Mouse (Mus musculus) natural killer cell, adult 2 months (primary cell): ENCODE data around the gene Gm5934.
"Not testable (repeated sequence)": the region's sequence is repeated elsewhere in the genome, so short reads cannot be mapped to it uniquely, and the experiment has no call there.

ENCODE experiments used
- DNase-seq, 2 experiments: peaks; one replicate each; pipeline ENCODE4 v3.0.0; 2022; ENCODE audit warnings: low spot score in 2 of 2

Gene Gm5934

GRCm38 (mm10) chrX:24500660-24501059, at the start of gene Gm5934:
Gene Gm5934, minus strand, starts transcription at chrX:24500760.
- not testable (repeated sequence) for DNase-seq
